ENCODE assay signal across 24 mouse cellular contexts in the genomic region with DNA sequence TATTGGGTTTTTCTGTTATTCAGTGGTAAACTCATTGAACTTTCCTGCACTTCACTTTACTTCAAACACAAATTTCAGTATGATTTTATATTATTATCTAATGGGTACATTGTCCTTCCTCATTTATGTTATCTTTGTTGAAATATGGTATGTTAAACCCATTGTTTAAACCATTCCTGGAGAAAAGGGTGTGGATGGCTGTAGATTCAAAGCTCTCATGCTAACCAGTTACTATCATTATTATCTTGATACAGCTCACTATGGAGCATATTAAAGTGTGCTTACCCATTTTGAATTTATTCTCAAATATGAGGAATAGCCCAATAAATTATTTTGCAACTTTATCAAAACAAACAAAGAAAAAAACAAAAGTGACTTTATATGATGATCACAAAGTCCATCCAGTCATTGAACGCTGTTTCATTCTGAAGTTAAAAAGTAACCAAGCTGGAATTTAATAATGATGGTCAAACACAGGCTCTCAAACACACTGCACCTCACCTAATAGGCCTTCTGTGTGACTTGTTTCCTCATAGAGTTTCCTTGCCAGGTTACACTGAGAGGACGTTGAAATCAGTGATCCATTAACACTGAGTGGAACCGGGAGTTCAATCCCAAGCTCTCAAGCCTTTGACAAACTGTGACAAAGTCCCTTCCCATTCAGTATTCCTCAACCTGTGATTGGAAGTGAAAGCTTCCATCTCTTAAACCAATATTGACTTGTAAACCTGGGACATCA.
DNase-seq lines count a peak whose midpoint lies in the region; ATAC-seq and TF ChIP-seq lines count a peak whose summit lies in the region.
"Had no signal": no experiment of that assay in that cellular context is flagged by ENCODE, and none has a peak within 500 bp of the region (broad histone marks: within the 10 kb centered on the region; RNA-seq: fewer than 3 reads in every experiment).

No protein-coding gene starts in this region.

- no peak overlapping the region for H3K4me3 ChIP-seq in kidney, adult 2 months (ENCODE audit: insufficient read depth, low read depth, low read length)
- no peak overlapping the region for H3K4me3 ChIP-seq in kidney, embryonic 14.5 days (ENCODE audit: low read length)
- H3K4me3 ChIP-seq in intestine, embryonic 15.5 days (replicated peaks): no peak overlapping the region
- H3K4me3 ChIP-seq in stomach, embryonic 15.5 days (replicated peaks): no peak overlapping the region
- H3K4me3 ChIP-seq: left cerebral cortex, adult 2 months; liver, embryonic 13.5 days; megakaryocyte, embryonic 14.5 days; neural tube, embryonic 13.5 days had no signal

- no peaks in the 10 kb centered on the region; the same call in 1 of the 2 replicates for H3K4me1 ChIP-seq in kidney, adult 2 months (ENCODE audit: control insufficient read depth, insufficient read depth, low read length)
- no peaks in the 10 kb centered on the region for H3K4me1 ChIP-seq in kidney, embryonic 14.5 days (ENCODE audit: control insufficient read depth, insufficient read depth, low read length)
- H3K4me1 ChIP-seq in intestine, embryonic 15.5 days (replicated peaks): no peaks in the 10 kb centered on the region
- H3K4me1 ChIP-seq in stomach, embryonic 15.5 days: no peaks in the 10 kb centered on the region
- H3K4me1 ChIP-seq: liver, embryonic 13.5 days; megakaryocyte, embryonic 14.5 days; neural tube, embryonic 13.5 days had no signal

- no peak overlapping the region for H3K9ac ChIP-seq in kidney, embryonic 14.5 days (ENCODE audit: low read depth, low read length)
- H3K9ac ChIP-seq in intestine, embryonic 15.5 days: no peak overlapping the region
- no peak overlapping the region for H3K9ac ChIP-seq in stomach, embryonic 15.5 days
- H3K9ac ChIP-seq: liver, embryonic 13.5 days; neural tube, embryonic 13.5 days had no signal

- H3K9me3 ChIP-seq in kidney, embryonic 14.5 days (ENCODE audit: control insufficient read depth, low read length): no peaks in the 10 kb centered on the region
- H3K9me3 ChIP-seq in intestine, embryonic 15.5 days: no peaks in the 10 kb centered on the region
- H3K9me3 ChIP-seq in stomach, embryonic 15.5 days: no peaks in the 10 kb centered on the region
- H3K9me3 ChIP-seq: liver, embryonic 13.5 days; neural tube, embryonic 13.5 days had no signal

- WGBS in kidney, adult 2 months: 40% methylated on average over 3 of the region's 3 CpGs
- 76% methylated on average over 3 of the region's 3 CpGs for WGBS in kidney, embryonic 14.5 days
- 58% methylated on average over 3 of the region's 3 CpGs for WGBS in intestine, embryonic 15.5 days
- 69% methylated on average over 3 of the region's 3 CpGs for WGBS in stomach, embryonic 15.5 days

- peak; percentile 84 for DNase-seq in kidney, adult 2 months
- DNase-seq in kidney, postnatal 10 days: peak; percentile 3
- DNase-seq in adrenal gland, adult 2 months: no peak
- DNase-seq: adrenal gland, postnatal 14 days; cerebellum, postnatal 14 days; embryo, embryonic 11 days; gastrocnemius, postnatal 36 days; heart, postnatal 10 days; layer of hippocampus, adult 9-11 months; left cerebral cortex, postnatal 4 days; liver, embryonic 13.5 days; midbrain, embryonic 14.5 days; right cerebral cortex, postnatal 14 days had no signal

- ATAC-seq in kidney, embryonic 14.5 days (ENCODE audit: low FRiP score, low TSS enrichment): no peak
- peak; percentile 97 for ATAC-seq in intestine, embryonic 15.5 days
- ATAC-seq in stomach, embryonic 15.5 days (ENCODE audit: insufficient read depth, low FRiP score, low read depth): peak; percentile 79
- no peak for ATAC-seq in inflammation-experienced regulatory T-cells, adult 6 months
- ATAC-seq: CD4-positive, CD25-positive, alpha-beta regulatory T cell, adult 4 months; forebrain, embryonic 16.5 days; Patski had no signal

- no peaks in the 10 kb centered on the region for H3K36me3 ChIP-seq in kidney, adult 2 months (ENCODE audit: control insufficient read depth, insufficient read depth, low read length)
- H3K36me3 ChIP-seq in kidney, embryonic 14.5 days (ENCODE audit: control insufficient read depth, insufficient read depth, low read length): no peaks in the 10 kb centered on the region
- H3K36me3 ChIP-seq in intestine, embryonic 15.5 days: no peaks in the 10 kb centered on the region
- H3K36me3 ChIP-seq in stomach, embryonic 15.5 days: no peaks in the 10 kb centered on the region
- H3K36me3 ChIP-seq: liver, embryonic 13.5 days; neural tube, embryonic 13.5 days had no signal

- TF ChIP-seq POLR2A in kidney, adult 2 months (IDR thresholded peaks at IDR 0.05; ENCODE audit: low read depth, low read length): no peak

- no peak overlapping the region for H3K4me2 ChIP-seq in kidney, embryonic 14.5 days (replicated peaks; ENCODE audit: low read depth, low read length)
- H3K4me2 ChIP-seq in intestine, embryonic 15.5 days (replicated peaks): no peak overlapping the region
- no peak overlapping the region for H3K4me2 ChIP-seq in stomach, embryonic 15.5 days
- H3K4me2 ChIP-seq: heart, embryonic 11.5 days; liver, embryonic 13.5 days; neural tube, embryonic 13.5 days had no signal

- H3K27ac ChIP-seq in kidney, adult 2 months (ENCODE audit: insufficient read depth, low read depth, low read length): no peak overlapping the region
- no peak overlapping the region for H3K27ac ChIP-seq in kidney, embryonic 14.5 days (ENCODE audit: low read depth, low read length)
- no peak overlapping the region for H3K27ac ChIP-seq in intestine, embryonic 15.5 days
- no peak overlapping the region for H3K27ac ChIP-seq in stomach, embryonic 15.5 days
- H3K27ac ChIP-seq: left cerebral cortex, adult 2 months; liver, embryonic 13.5 days; neural tube, embryonic 13.5 days had no signal

- TF ChIP-seq CTCF in kidney, adult 2 months (conservative IDR thresholded peaks at IDR 0.05; ENCODE audit: insufficient read depth, insufficient read length, low read depth, low read length): no peak

- H3K27me3 ChIP-seq in kidney, adult 2 months (replicated peaks; ENCODE audit: control insufficient read depth, insufficient read depth, low read length): no peaks in the 10 kb centered on the region
- H3K27me3 ChIP-seq in kidney, embryonic 14.5 days (ENCODE audit: control insufficient read depth, insufficient read depth, low read length): no peaks in the 10 kb centered on the region
- no peaks in the 10 kb centered on the region for H3K27me3 ChIP-seq in intestine, embryonic 15.5 days (replicated peaks)
- H3K27me3 ChIP-seq in stomach, embryonic 15.5 days (replicated peaks): no peaks in the 10 kb centered on the region
- H3K27me3 ChIP-seq: liver, embryonic 13.5 days; megakaryocyte, embryonic 14.5 days; neural tube, embryonic 13.5 days; Patski had no signal

Comparison
In these comparisons a context has a peak if more than half of its experiments do, and no peak if none do; other contexts are left out.
1. ATAC-seq: peak in intestine, embryonic 15.5 days (single experiment) and stomach, embryonic 15.5 days (single experiment); none in kidney, embryonic 14.5 days (single experiment) and inflammation-experienced regulatory T-cells, adult 6 months (single experiment).